Mouse (Mus musculus) naive thymus-derived CD4-positive, alpha-beta T cell, adult 2 months (primary cell): ENCODE data around the gene Ncor1.

Experiments
- DNase-seq: peaks from one replicate; pipeline ENCODE4 v3.0.0-alpha.2; 2011; ENCODE audit warnings: low read depth

The Ncor1 gene

DNA sequence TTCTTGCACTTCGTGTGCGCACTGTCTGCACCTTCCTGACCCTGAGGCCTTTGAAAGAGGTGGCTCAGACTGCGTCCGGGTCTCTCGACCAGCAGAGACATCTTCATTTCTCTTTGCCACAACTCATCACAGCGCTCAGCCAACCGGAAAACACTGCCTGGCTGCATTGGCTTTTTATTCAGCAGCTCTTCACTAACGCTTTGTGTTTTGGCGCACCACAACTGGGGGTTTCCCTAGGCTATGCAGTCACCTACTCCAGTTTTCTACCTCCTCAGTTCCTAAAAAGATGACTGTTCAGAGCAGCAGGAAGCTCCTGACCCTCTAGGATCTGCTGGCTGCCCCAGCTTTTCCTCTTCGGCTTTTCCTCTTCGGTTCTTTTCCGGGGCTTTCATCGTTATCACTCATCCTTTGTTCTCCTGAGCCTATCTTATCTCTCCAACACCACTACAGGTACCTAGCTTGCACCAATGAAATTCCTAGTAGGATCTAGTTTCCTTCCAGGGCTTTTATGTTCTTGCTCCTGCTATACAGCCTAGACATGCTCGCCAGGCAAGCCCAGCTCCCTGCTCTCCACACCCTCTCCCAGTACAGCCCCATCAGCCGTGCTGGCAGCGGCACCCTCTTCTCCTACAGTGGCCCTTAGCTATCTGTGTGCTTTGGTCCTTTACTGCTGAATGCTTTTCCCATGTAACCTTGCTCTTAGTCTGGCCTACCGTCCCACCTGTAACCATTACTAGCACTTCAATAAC, 191.7 kb downstream of the Ncor1 start:
- no peak for DNase-seq
